Mouse (Mus musculus): ENCODE data around the gene Clec4d. TPM values are rescaled to one million over a fixed set of nuclear protein-coding genes. Genes with fewer than 3 reads are reported as not detected.
"Not testable (repeated sequence)": the region's sequence is repeated elsewhere in the genome, so short reads cannot be mapped to it uniquely, and the experiment has no call there.

Gene Clec4d
- polyA plus RNA-seq (2015; fragmentation: Nextera tagmentation; extraction: Ambion mirVana) = 0.85 and 1.1 TPM in 2 replicates

GRCm38 (mm10) chr6:123261555-123262161 lies at the start of gene Clec4d:
TSS of gene Clec4d (plus strand) at chr6:123262111.
- no peak for ATAC-seq (ENCODE audit: low read depth)
- H3K4me2 ChIP-seq = no peak within 1 kb of the TSS
- WGBS (ENCODE audit: insufficient replicate concordance) = 41% methylated on average over 4 of the region's 4 CpGs

GRCm38 (mm10) chr6:123227519-123228166 lies 34.3 kb upstream of the Clec4d start:
- Histone ChIP-seq H3K9ac (no peak overlapping the region), H3K9me3 (replicated peaks) (no peaks in the 10 kb centered on the region), H3K36me3 (no peaks in the 10 kb centered on the region), H3K4me2 (no peak overlapping the region), H3K27ac (no peak overlapping the region), H3K27me3 (no peaks in the 10 kb centered on the region), H3K4me3 (replicated peaks) (no peak overlapping the region), H3K4me1 (replicated peaks) (no peaks in the 10 kb centered on the region)
- ATAC-seq (ENCODE audit: low read depth) (0 out of 2 replicates have a peak, but pooled peaks have one; percentile 36), DNase-seq (no peak)
- WGBS (ENCODE audit: insufficient replicate concordance) = 23% methylated on average over 2 of the region's 2 CpGs

More at GRCm38 (mm10) chr6:123261555-123262161, at the start of gene Clec4d:
- Histone ChIP-seq H3K4me1 (replicated peaks) (peaks cover 7% of the 10 kb centered on the region; the same call in 1 of the 2 replicates), H3K9me3 (replicated peaks) (no peaks in the 10 kb centered on the region), H3K27ac (no peak within 1 kb of the TSS), H3K9ac (no peak within 1 kb of the TSS), H3K36me3 (no peaks in the 10 kb centered on the region), H3K4me3 (replicated peaks) (no peak within 1 kb of the TSS), H3K27me3 (no peaks in the 10 kb centered on the region)
- no peak for DNase-seq

DNA sequence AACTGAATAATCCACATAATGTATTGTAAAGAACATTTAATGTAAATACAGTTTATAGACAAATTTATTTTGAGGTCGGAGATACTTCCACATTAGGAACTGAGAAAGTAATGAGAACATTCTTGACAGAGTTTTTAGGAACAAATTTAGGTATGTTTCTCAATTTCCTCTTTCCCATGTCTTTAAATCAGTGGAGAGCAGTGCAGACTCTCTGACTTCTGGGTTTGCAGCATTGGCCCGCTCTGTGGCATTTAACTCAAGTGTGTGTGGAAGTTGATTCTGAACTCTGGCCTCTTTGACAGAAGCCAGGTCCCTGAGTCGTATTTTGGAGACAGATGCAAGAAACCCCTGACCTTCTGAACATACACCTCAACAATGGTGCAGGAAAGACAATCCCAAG lies 32.3 kb upstream of the Clec4d start, which contains the start of gene Clec4n:
Gene Clec4n, plus strand, starts transcription at position 200 of the 400 bp plus-strand sequence.
- no peaks in the 10 kb centered on the region for H3K9me3 ChIP-seq (replicated peaks)
- no peak within 1 kb of the TSS for H3K4me2 ChIP-seq

DNA sequence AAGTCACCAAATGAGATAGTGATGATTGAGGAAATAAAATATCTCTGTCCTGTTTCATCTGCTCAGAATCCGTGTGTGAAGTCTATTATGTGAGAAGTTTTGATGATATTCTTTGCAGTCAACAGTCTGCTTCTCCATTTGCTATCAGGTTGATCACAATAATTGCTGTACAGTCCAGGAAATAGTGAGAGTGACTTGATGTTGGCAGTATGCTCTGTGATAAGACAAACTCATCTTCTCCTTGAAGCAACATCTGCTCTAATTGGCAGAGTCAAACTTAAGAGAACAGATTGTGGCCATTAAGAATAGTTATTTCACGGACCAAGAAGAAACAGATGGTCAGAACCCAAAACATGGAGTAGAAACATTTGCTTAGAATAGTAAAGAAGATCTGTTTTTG lies 30.8 kb upstream of the Clec4d start:
- Histone ChIP-seq H3K9me3 (replicated peaks) (no peaks in the 10 kb centered on the region), H3K27me3 (no peaks in the 10 kb centered on the region), H3K27ac (no peak overlapping the region), H3K4me2 (no peak overlapping the region), H3K4me1 (replicated peaks) (no peaks in the 10 kb centered on the region), H3K36me3 (no peaks in the 10 kb centered on the region), H3K9ac (no peak overlapping the region), H3K4me3 (replicated peaks) (no peak overlapping the region)
- ATAC-seq (ENCODE audit: low read depth) (no peak), DNase-seq (no peak)
- WGBS (ENCODE audit: insufficient replicate concordance) = 34% methylated on average over 2 of the region's 2 CpGs

More for the DNA sequence above, 32.3 kb upstream of the Clec4d start, which contains the start of gene Clec4n:
- 47% methylated on average over 3 of the region's 3 CpGs for WGBS (ENCODE audit: insufficient replicate concordance)
- Histone ChIP-seq H3K36me3 (no peaks in the 10 kb centered on the region), H3K4me3 (replicated peaks) (no peak within 1 kb of the TSS), H3K4me1 (replicated peaks) (no peaks in the 10 kb centered on the region), H3K27me3 (no peaks in the 10 kb centered on the region), H3K9ac (no peak within 1 kb of the TSS), H3K27ac (no peak within 1 kb of the TSS)
- DNase-seq (no peak), ATAC-seq (ENCODE audit: low read depth) (no peak)

- no peak for ATAC-seq (ENCODE audit: low read depth)
- no peak overlapping the region for H3K27ac ChIP-seq
- no peaks in the 10 kb centered on the region for H3K27me3 ChIP-seq
- DNase-seq = no peak
- H3K9ac ChIP-seq = no peak overlapping the region
- no peaks in the 10 kb centered on the region for H3K9me3 ChIP-seq (replicated peaks)
- H3K36me3 ChIP-seq = no peaks in the 10 kb centered on the region
- H3K4me3 ChIP-seq (replicated peaks) = no peak overlapping the region
- no peak overlapping the region for H3K4me2 ChIP-seq
- no peaks in the 10 kb centered on the region for H3K4me1 ChIP-seq (replicated peaks)
These were observed 24.3 kb upstream of the Clec4d start for GRCm38 (mm10) chr6:123237582-123237981.

DNA sequence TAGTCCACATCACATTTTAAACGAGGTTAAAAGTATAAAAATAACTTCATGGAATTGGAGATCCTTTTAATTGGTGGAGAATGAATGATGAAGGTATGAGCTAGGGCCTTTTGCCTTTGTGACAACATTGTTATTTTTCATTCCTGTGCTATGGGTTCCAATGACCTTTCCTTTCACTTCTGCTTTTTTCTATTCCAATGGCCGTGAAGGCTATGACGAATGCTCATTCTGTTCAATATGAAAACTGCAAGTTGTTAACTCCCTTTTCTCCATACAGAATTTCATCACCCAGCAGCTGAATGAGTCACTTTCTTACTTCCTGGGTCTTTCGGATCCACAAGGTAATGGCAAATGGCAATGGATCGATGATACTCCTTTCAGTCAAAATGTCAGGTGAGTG lies 17.7 kb upstream of the Clec4d start:
- H3K9ac ChIP-seq = no peak overlapping the region
- WGBS (ENCODE audit: insufficient replicate concordance) = 69% methylated on average over 5 of the region's 5 CpGs
- H3K4me3 ChIP-seq (replicated peaks) = no peak overlapping the region
- DNase-seq = no peak
- H3K4me1 ChIP-seq (replicated peaks) = no peaks in the 10 kb centered on the region
- no peaks in the 10 kb centered on the region for H3K27me3 ChIP-seq
- H3K9me3 ChIP-seq (replicated peaks) = no peaks in the 10 kb centered on the region
- no peaks in the 10 kb centered on the region for H3K36me3 ChIP-seq
- no peak overlapping the region for H3K4me2 ChIP-seq
- ATAC-seq (ENCODE audit: low read depth) = no peak
- H3K27ac ChIP-seq = no peak overlapping the region

DNA sequence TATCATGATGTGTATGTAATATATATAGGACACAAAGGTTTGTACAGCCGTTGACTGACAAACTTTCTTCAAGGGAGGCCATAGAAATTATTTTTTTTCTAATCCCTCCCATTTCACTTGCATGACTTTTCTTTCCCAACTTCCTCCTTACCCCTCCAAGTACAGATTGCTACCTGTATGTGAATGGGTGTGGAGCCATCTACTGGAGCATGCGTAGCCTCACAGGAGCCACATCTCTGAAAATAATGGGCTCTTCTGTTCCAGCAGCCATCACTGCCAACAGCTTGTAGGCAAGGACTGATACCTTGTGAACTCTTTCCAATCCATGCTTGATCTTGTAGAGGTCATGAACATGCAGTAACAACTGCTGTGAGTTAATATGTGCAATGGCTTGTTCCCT lies 13.0 kb upstream of the Clec4d start:
- H3K27ac ChIP-seq; H3K36me3 ChIP-seq; H3K4me2 ChIP-seq; DNase-seq; H3K4me1 ChIP-seq (replicated peaks); H3K9me3 ChIP-seq (replicated peaks); ATAC-seq (ENCODE audit: low read depth); H3K9ac ChIP-seq; H3K27me3 ChIP-seq; H3K4me3 ChIP-seq (replicated peaks): not testable (repeated sequence)
- 65% methylated on average over 2 of the region's 2 CpGs for WGBS (ENCODE audit: insufficient replicate concordance)

GRCm38 (mm10) chr6:123252735-123253134 lies 9.2 kb upstream of the Clec4d start:
- no peak overlapping the region for H3K4me3 ChIP-seq (replicated peaks)
- peak; percentile 47 for ATAC-seq (ENCODE audit: low read depth)
- no peaks in the 10 kb centered on the region for H3K27me3 ChIP-seq

DNA sequence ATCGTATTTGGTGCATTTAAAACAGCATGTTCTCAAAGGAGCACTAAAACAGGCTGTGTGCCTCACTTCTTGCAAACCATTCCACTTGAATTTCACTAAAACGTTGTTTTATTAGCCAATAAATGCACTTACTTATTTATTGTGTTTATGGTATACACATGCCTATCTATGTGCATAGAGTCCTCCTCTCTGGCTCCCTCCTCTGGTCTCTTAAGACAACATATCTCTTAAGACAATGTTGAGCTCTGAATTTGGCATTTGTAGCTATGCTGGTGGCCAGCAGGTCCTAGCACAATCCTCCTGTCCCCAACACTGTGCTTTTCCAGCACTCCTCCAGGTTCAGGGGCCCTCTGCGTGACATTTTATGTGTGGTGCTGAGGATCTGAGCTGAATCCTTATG lies 3.0 kb upstream of the Clec4d start:
- H3K4me1 ChIP-seq (replicated peaks) = 0 out of 2 replicates have a peak, but pooled peaks cover 4% of the 10 kb centered on the region
- no peaks in the 10 kb centered on the region for H3K27me3 ChIP-seq
- H3K9me3 ChIP-seq (replicated peaks) = no peaks in the 10 kb centered on the region
- ATAC-seq (ENCODE audit: low read depth) = peak; percentile 40; the same call in 1 of the 2 replicates
- no peak for DNase-seq
- H3K4me2 ChIP-seq = no peak overlapping the region
- H3K4me3 ChIP-seq (replicated peaks) = no peak overlapping the region
- no peaks in the 10 kb centered on the region for H3K36me3 ChIP-seq
- H3K27ac ChIP-seq = no peak overlapping the region
- no peak overlapping the region for H3K9ac ChIP-seq
- WGBS (ENCODE audit: insufficient replicate concordance) = 60% methylated on average over 3 of the region's 3 CpGs

More at GRCm38 (mm10) chr6:123252735-123253134, 9.2 kb upstream of the Clec4d start:
- Histone ChIP-seq H3K4me1 (replicated peaks) (no peaks in the 10 kb centered on the region), H3K9ac (no peak overlapping the region), H3K9me3 (replicated peaks) (no peaks in the 10 kb centered on the region), H3K36me3 (no peaks in the 10 kb centered on the region), H3K27ac (no peak overlapping the region), H3K4me2 (no peak overlapping the region)
- DNase-seq = no peak

DNA sequence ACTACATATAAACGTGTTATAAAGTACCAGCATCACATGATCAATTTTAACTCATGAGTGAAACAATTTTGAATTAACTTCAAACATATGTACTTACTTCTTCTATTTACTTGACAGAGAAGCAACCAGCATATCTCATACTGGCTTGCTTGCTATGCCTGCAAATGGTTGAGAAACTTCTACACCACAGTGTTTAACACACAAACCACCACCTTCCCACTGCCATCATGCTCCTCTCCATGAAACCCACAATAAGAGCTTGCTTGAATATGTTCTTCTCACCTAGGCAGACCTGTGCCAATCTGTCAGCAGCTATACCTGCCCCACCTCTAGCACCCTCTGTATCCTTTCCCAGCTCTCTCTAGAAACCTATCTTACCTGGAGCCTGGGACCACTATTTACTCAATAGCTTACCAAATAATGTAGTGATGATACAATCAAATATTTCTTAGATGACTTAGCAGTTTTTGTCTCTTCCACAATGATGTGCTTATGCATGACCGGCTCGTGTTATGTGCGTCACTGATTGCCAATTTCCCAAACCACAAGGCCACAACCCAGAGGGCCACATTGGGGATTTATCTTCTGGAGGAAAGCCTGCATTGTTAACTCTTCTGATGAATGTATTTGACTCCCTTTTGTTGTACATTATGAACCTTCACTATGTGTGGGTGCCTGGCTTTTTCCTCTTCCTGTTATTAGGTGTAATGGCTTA lies 1.9 kb upstream of the Clec4d start:
- 31% methylated on average over 4 of the region's 4 CpGs for WGBS (ENCODE audit: insufficient replicate concordance)
- Histone ChIP-seq H3K4me2 (no peak overlapping the region), H3K9me3 (replicated peaks) (no peaks in the 10 kb centered on the region), H3K4me1 (replicated peaks) (peaks cover 4% of the 10 kb centered on the region; the same call in 1 of the 2 replicates), H3K27ac (no peak overlapping the region), H3K36me3 (no peaks in the 10 kb centered on the region), H3K9ac (no peak overlapping the region), H3K4me3 (replicated peaks) (no peak overlapping the region), H3K27me3 (no peaks in the 10 kb centered on the region)
- no peak for DNase-seq
- peak; percentile 37; the same call in 1 of the 2 replicates for ATAC-seq (ENCODE audit: low read depth)

DNA sequence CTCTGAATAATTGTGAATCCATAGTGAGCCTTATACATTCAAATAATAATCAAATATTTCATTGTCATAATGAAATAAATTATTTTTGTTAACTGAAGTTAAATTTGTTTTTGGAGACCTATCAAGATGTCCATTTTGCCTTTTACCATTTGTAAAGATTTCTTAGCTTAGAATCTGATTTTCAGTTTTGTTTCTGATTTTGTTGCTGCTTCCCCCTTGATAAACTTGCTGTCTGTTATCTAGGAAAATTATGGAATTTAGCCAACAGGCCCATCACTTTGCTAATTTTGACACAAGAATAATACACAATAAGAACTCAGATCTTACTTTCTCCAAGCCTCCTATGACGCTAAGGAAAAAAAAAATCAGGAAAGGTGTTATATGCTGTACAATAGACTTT lies 1.0 kb upstream of the Clec4d start:
- no peaks in the 10 kb centered on the region for H3K36me3 ChIP-seq
- ATAC-seq (ENCODE audit: low read depth) (no peak), DNase-seq (no peak)
- 65% methylated on average over 1 of the region's 1 CpGs for WGBS (ENCODE audit: insufficient replicate concordance)
- H3K4me3 ChIP-seq (replicated peaks) = no peak overlapping the region
- no peaks in the 10 kb centered on the region for H3K27me3 ChIP-seq
- H3K9me3 ChIP-seq (replicated peaks) = no peaks in the 10 kb centered on the region
- H3K4me1 ChIP-seq (replicated peaks) = peaks cover 4% of the 10 kb centered on the region; the same call in 1 of the 2 replicates
- H3K4me2 ChIP-seq = no peak overlapping the region
- no peak overlapping the region for H3K27ac ChIP-seq
- H3K9ac ChIP-seq = no peak overlapping the region
